Mouse (Mus musculus): ENCODE results near the gene Fam13a. TPM values are rescaled to one million over a fixed set of nuclear protein-coding genes. Genes with fewer than 3 reads are reported as not detected.

Gene Fam13a
- total RNA-seq (2021): 10 to 100 TPM; 17.3 to 22.0 TPM
- long read RNA-seq, experiment 1, full-length matches to known transcripts: 1 of 1 reads
- long read RNA-seq, experiment 1, partial matches to known transcripts: 0 of 1 reads
- long read RNA-seq, experiment 1, other reads (novel, unspliced or antisense): 0 of 1 reads
- long read RNA-seq, experiment 2, full-length matches to known transcripts: 2 of 6 reads
- long read RNA-seq, experiment 2, partial matches to known transcripts: 2 of 6 reads
- long read RNA-seq, experiment 2, other reads (novel, unspliced or antisense): 2 of 6 reads

DNA sequence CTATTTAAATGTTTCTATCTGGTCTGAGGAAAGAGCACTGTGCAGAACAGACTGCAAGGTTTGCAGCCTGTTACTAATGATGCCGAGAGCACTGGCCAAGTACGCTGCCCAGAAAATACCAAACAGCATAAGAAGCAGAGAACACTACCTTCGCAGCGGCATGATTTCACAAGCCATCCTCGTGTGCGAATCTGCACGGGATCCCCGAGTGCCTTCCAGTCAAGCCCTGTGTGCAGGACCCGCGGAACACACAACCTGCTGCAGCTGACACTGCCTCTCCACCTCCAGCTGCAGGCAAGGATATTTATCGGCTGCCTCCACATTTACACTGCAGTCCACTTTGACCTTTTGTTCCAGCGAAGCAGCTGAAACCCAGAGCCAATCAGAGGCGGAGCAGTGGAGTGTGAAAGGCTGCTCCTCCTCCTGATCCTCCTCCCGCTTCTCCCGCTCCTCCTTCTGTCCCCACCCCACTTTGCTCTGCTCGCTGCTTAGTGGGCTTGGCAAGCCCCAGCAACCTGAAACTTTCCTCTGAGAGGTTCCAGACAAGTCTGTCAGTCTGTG lies at the start of gene Fam13a:
Gene Fam13a (minus strand): TSS at position 386 of the 561 bp plus-strand sequence.
- intact Hi-C loops (cut with DNase I): loop anchor here (5.0 kb wide), 1 partner anchor 183 kb away; the partner anchor contains the start of gene Tigd2
- peak; percentile 77 to 80 for DNase-seq

DNA sequence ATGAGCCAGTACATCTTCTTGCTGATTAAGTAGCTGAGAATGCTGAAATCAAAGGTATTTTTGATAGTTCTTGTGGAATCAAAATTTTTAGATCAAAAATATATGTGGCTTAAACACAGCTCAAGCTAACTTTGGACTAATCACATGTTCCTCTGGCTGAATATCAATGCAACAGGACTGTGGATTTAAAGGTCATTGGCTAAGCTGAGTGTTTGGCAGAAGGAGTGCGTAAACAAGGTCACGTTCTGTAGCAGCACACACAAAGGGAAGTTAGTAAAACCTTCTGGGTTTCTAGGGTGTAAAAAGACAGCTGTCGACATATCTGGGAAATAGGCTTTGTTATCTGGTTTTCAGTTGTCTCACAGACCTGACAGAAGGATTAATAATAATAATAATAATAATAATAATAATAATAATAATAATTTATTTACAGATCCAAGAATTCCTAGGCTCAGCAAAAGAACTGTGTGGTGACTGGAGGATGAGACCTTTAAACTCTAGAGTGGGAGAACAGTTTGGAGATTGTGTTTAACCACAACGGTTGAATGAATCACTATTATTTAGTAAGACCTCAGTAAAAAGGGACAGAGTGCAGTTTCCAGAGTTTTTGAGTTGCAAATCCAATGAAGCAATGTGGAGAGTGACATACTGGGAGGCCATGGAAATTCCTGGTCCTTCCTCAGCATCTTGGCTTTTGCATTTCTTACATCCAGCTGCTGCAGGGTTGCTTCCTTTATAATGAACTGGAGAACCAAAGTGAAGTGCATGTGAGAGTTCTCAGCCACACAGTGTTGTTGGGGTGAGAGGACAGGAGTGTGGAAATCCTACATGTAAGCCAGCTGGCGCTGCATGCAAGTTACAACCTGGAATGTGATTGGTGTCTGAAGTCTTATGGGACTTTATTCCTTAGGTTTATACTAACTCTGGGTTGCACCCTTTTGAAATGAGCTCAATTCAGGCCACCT lies 48.0 kb upstream of the Fam13a start:
- DNase-seq: no peak
- intact Hi-C loops (cut with DNase I): no loop called here

- intact Hi-C loops (cut with DNase I): no loop called here
- no peak for DNase-seq
Observed at GRCm38 (mm10) chr6:59071691-59072090, 47.3 kb upstream of the Fam13a start.

- DNase-seq: peak in 1 of 2 experiments; percentile 3
- intact Hi-C loops (cut with DNase I): no loop called here
Observed at GRCm38 (mm10) chr6:59068187-59068586, 43.8 kb upstream of the Fam13a start.

DNA sequence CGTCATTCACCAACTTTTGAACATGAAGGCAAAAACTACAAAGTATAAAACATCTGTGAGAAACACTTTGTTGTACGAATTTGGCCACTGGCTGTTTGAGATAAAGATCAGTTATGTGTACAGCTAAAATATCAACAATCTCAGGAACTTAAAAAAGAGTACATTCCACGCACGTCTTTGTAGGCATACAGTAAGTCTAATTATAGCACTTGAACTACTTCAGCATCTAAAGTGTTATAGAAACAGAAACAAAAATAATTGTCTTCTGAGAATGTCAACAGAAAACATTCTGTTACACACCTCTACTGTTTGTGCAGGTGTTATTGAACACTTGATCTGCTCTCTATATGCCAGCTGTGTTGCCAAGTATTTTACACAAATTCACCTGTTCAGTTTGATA lies 40.1 kb upstream of the Fam13a start:
- intact Hi-C loops (cut with DNase I): no loop called here
- DNase-seq: no peak

GRCm38 (mm10) chr6:59053232-59053631 lies 28.9 kb upstream of the Fam13a start:
- intact Hi-C loops (cut with DNase I): no loop called here

GRCm38 (mm10) chr6:59039719-59040118 lies 15.4 kb upstream of the Fam13a start:
- intact Hi-C loops (cut with DNase I): no loop called here
- no peak for DNase-seq

More at GRCm38 (mm10) chr6:59053232-59053631, 28.9 kb upstream of the Fam13a start:
- no peak for DNase-seq

DNA sequence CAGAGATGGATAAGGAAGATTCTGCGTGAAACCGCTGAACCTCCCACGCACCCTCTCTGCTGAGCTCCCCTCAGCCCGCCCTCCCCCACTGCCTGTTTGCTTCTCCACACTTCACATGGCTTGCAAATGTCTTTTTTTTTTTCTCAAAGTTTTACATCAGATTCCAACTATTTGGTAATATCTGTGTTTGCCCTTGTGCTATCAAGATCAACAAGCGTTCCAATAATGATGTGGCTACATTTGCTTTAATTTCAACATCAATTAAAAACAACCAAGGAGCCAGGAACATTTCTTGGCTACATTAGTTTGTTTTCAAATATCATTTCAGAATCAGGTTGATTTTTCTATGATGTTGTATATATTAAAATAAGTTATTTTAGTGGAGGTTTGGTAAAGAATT lies 8.4 kb upstream of the Fam13a start:
- intact Hi-C loops (cut with DNase I): no loop called here
- DNase-seq: no peak

DNA sequence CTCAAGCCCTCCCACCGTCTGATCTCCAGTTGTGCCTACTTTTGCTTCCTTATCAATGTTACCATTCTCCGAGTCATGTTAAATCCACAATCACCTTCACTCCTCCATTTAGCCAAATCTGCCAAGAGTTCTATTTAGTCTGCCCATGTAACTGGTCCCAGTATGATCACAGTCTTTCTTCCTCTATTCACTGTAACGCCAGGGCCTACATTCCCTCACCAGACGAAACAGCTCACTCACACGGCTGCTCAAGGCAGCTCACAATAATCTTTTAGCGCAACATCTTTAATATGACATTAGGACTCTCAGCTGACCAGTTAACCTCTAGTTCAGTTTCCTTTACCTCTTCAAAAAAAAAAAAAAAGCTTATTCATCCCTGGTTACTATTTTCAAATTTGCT lies 7.2 kb upstream of the Fam13a start:
- no peak for DNase-seq
- intact Hi-C loops (cut with DNase I): no loop called here

GRCm38 (mm10) chr6:59030667-59031066 lies 6.3 kb upstream of the Fam13a start:
- intact Hi-C loops (cut with DNase I): no loop called here

GRCm38 (mm10) chr6:59030037-59030436 lies 5.7 kb upstream of the Fam13a start:
- no peak for DNase-seq
- intact Hi-C loops (cut with DNase I): no loop called here

More at GRCm38 (mm10) chr6:59030667-59031066, 6.3 kb upstream of the Fam13a start:
- no peak for DNase-seq

- DNase-seq: no peak
- intact Hi-C loops (cut with DNase I): no loop called here
Observed at GRCm38 (mm10) chr6:59028871-59029270, 4.5 kb upstream of the Fam13a start.

- no peak for DNase-seq
- intact Hi-C loops (cut with DNase I): loop anchor here (5.0 kb wide), 1 partner anchor 182 kb away; the partner anchor contains the start of gene Tigd2
Observed at GRCm38 (mm10) chr6:59024806-59025205, 457 bp upstream of the Fam13a start.

DNA sequence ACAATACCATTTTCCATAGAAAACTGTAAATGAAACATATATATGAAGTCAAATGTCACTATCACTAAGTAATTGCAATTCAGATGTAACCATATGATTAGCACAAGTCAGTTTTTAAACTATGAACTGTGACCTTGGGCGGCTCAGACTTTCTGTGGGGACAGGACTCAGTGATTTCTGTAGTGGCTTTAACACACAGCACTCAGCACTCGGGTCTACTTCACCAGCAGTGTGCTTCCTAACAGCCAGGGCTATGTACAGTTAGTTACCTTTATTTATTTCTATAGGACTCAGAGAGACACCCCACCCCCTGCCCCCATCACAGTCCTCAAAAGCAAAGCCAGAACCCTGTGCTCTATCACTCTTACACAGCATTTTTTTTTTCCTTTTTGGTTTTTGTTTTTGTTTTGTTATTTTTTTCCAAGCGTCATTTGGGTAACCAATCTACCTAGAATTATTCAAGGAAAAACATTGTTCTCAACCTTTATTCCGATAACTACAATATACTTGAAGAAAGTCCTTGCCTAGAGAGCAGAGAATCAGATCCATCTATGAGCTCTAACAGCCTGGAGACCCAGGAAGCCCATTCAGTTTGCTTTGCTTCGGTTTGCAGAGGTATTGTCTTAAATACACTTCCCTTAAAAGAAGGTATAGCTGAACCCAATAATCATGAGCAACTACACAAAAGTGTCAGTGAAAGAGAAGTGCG lies 740 bp downstream of the Fam13a start:
- no peak for DNase-seq
- intact Hi-C loops (cut with DNase I): loop anchor here (5.0 kb wide), 1 partner anchor 184 kb away; the partner anchor contains the start of gene Tigd2

GRCm38 (mm10) chr6:59022621-59023020 lies 1.7 kb downstream of the Fam13a start:
- intact Hi-C loops (cut with DNase I): loop anchor here (5.0 kb wide), 1 partner anchor 185 kb away; the partner anchor contains the start of gene Tigd2
- DNase-seq: no peak

- intact Hi-C loops (cut with DNase I): loop anchor here (2.0 to 5.0 kb wide), 2 partner anchors 160 to 187 kb away; partner anchors contain the start of gene Tigd2
- DNase-seq: peak; percentile 27 to 46
Observed at GRCm38 (mm10) chr6:59020346-59020745, 4.0 kb downstream of the Fam13a start.

- intact Hi-C loops (cut with DNase I): loop anchor here (2.0 to 5.0 kb wide), 3 partner anchors 88 to 187 kb away; partner anchors contain the start of gene Tigd2
- no peak for DNase-seq
Observed at GRCm38 (mm10) chr6:59019847-59020246, 4.5 kb downstream of the Fam13a start.

DNA sequence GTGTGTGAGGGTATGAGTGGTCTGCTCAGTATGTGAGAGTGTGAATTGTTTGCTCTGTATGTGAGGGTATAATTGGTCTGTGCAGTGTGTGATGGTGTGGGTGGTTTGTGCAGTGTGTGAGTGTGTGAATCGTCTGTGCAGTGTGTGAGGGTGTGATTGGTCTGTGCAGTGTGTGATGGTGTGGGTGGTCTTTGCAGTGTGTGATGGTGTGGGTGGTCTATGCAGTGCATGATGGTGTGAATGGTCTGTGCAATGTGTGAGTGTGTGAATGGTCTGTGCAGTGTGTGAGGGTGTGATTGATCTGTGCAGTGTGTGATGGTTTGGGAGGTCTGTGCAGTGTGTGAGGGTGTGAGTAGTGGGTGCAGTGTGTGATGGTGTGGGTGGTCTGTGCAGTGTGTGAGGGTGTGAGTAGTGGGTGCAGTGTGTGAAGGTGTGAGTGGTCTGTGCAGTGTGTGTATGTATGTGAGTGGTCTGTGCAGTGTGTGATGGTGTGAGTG lies 8.0 kb downstream of the Fam13a start:
- intact Hi-C loops (cut with DNase I): loop anchor here (5.0 kb wide), 1 partner anchor 84 kb away; no protein-coding TSS in a partner anchor

GRCm38 (mm10) chr6:59014760-59015159 lies 9.6 kb downstream of the Fam13a start:
- DNase-seq: no peak
- intact Hi-C loops (cut with DNase I): loop anchor here (5.0 kb wide), 1 partner anchor 82 kb away; no protein-coding TSS in a partner anchor

More for the DNA sequence above, 8.0 kb downstream of the Fam13a start:
- DNase-seq: no peak
